Mouse (Mus musculus): Measurements from ENCODE around the gene Mvb12b. TPM values are rescaled to one million over a fixed set of nuclear protein-coding genes. Genes with fewer than 3 reads are reported as not detected.

Gene Mvb12b
- polyA plus RNA-seq, 1 experiment: 49.9 TPM

DNA sequence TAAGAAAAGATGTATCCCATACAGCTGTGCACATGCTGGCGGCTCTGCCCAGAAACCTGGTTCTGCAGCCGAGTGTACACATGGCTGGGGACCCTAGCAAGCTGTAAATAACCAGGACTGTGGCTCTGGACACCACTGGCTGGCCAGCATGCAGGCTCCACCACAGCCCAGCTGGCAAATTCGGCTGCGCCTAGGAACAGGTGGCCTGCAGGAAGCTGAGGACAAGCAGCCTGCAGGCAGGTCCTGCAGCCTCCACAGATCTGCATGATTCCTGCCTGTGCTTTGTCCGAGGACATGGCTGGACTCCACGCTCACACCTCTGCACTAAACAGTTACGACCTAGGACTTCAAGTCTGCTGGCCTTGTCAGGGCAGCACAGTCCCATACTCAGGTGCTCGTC lies 172.8 kb downstream of the Mvb12b start:
- TF ChIP-seq CTCF (IDR thresholded peaks at IDR 0.05; ENCODE audit: insufficient read depth, low read length): no peak
- no peak for TF ChIP-seq POLR2A (IDR thresholded peaks at IDR 0.05; ENCODE audit: borderline replicate concordance, extremely low read depth, low read depth, low read length)
- 46% methylated on average over 8 of the region's 8 CpGs for WGBS
- no peak for DNase-seq
- no peaks in the 10 kb centered on the region for H3K4me1 ChIP-seq (ENCODE audit: control insufficient read depth, insufficient read depth, low read length)
- H3K4me3 ChIP-seq (replicated peaks; ENCODE audit: extremely low read depth, low read depth, low read length): no peak overlapping the region

DNA sequence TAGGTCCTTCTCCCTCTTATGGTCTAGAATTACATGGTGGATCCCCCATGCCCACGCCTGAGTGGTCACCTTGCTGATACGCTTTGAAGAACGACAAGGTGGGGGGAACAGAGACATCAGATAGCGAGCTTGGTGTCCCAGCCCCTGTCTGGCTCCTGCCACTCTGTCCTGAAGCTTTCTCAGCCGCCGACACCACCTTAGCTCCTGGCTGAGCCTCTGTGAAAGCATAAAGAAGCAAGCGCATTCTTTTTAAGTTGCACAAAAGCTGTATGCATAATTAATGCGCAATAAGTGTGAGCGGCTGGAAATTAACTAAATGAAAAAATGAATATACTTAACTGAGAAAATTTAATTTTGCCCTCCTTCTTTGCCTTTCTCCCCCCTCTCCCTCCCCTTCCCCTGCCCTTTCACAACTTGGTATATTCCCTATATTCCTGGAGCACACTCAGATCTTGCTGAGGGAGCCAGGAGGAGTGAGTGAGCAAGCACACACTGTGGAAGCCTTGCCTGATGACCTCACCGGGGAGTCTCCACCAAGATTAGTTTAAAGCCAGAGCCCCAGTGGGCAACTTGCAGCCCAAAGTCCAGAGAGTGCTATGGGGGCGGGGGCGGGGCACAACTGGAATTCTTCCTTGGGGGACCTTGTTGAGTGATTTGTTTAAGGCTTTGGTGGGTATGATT lies 174.0 kb downstream of the Mvb12b start:
- 48% methylated on average over 12 of the region's 12 CpGs for WGBS
- H3K4me3 ChIP-seq (replicated peaks; ENCODE audit: extremely low read depth, low read depth, low read length): no peak overlapping the region
- no peak for TF ChIP-seq CTCF (IDR thresholded peaks at IDR 0.05; ENCODE audit: insufficient read depth, low read length)
- no peak for TF ChIP-seq POLR2A (IDR thresholded peaks at IDR 0.05; ENCODE audit: borderline replicate concordance, extremely low read depth, low read depth, low read length)

DNA sequence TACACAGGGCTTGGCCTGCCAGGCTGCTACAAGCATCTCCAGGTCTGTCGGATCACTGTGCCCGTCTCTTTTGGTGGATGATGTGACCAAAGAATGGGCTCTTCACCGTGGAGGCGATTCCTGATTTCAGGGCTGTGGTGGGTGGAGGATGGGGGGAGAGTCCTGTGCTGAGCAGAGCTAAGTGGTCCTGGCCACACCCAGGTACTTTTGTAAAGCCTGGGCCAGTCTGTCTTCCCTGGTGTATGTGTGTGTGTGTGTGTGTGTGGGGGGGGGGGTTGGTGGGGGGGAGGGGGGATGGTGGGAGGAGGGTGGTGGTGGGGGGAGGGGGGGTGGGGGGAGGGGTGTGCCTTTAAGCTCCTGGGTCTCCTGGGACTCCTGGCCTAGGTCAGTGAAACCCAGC lies 174.9 kb downstream of the Mvb12b start:
- 47% methylated on average over 4 of the region's 4 CpGs for WGBS
- no peak for DNase-seq
- Histone ChIP-seq H3K4me3 (replicated peaks; ENCODE audit: extremely low read depth, low read depth, low read length) (no peak overlapping the region), H3K4me1 (ENCODE audit: control insufficient read depth, insufficient read depth, low read length) (no peaks in the 10 kb centered on the region)
- no peak for TF ChIP-seq POLR2A (IDR thresholded peaks at IDR 0.05; ENCODE audit: borderline replicate concordance, extremely low read depth, low read depth, low read length)

More for the DNA sequence above, 174.0 kb downstream of the Mvb12b start:
- no peak for DNase-seq
- no peaks in the 10 kb centered on the region for H3K4me1 ChIP-seq (ENCODE audit: control insufficient read depth, insufficient read depth, low read length)

DNA sequence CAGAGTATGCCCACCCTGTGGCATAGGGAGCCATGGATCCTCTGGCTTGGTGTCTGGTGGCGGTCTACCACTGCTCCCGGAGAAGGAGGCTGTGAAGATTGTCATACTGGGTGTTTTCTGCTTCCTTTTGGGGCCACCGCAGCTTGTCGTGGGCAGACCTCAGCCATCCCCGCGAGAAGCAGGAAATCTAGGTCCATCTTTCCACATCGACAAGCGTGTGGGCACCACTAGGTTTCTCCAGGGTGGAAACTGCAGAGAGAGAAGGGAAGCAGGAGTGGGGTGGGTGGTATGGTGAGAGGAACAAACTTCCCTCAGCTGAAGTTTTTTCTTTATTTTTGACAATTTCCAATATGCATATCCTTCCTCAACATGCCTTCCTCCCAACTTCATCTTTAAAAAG lies 178.9 kb downstream of the Mvb12b start:
- TF ChIP-seq CTCF (IDR thresholded peaks at IDR 0.05; ENCODE audit: insufficient read depth, low read length) (no peak), POLR2A (IDR thresholded peaks at IDR 0.05; ENCODE audit: borderline replicate concordance, extremely low read depth, low read depth, low read length) (no peak)
- Histone ChIP-seq H3K4me1 (ENCODE audit: control insufficient read depth, insufficient read depth, low read length) (no peaks in the 10 kb centered on the region), H3K4me3 (replicated peaks; ENCODE audit: extremely low read depth, low read depth, low read length) (no peak overlapping the region)
- no peak for DNase-seq
- WGBS: 75% methylated on average over 8 of the region's 8 CpGs

DNA sequence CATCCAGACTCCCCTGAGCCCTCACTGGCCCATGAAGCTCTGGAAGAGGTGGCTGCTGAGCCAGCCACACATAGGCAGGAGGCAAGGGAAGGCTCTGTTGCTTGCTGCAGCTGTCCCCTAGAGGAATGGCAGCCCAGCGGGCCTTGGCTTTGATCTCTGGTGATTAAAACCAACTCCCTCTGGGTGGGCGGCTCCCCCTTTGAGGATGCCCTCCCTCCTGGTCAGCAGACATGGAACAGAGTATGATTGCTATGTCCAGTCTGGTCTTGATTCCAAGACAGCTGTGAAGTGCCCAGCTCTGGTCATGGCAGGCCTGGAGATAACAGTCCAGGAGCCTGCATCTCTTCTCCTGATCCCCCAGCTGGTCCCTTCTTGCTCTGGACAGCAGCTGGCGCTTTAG lies 179.7 kb downstream of the Mvb12b start:
- TF ChIP-seq POLR2A (IDR thresholded peaks at IDR 0.05; ENCODE audit: borderline replicate concordance, extremely low read depth, low read depth, low read length) (no peak), CTCF (IDR thresholded peaks at IDR 0.05; ENCODE audit: insufficient read depth, low read length) (no peak)
- H3K4me1 ChIP-seq (ENCODE audit: control insufficient read depth, insufficient read depth, low read length): no peaks in the 10 kb centered on the region
- 39% methylated on average over 3 of the region's 3 CpGs for WGBS
- no peak for DNase-seq
- no peak overlapping the region for H3K4me3 ChIP-seq (replicated peaks; ENCODE audit: extremely low read depth, low read depth, low read length)

DNA sequence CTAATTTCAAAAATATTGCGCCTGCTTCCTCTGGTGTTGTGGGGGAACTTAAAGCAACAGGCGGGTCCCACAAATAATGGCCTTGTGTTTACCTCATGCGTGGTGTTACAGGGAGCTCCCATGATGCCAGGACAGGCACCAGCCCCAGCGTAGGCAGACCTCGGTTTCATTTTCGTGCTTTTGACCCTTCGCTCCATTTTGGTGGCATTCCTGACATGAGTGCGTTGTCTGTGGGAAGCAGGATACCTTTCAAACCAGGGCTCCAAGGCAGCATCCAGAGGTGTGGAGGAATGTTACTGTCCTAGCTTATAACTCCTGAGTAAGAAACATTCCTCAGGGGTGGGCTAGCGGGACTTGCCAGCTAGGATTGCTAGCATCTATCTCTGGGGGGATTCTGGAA lies 181.3 kb downstream of the Mvb12b start:
- TF ChIP-seq CTCF (IDR thresholded peaks at IDR 0.05; ENCODE audit: insufficient read depth, low read length): no peak
- TF ChIP-seq POLR2A (IDR thresholded peaks at IDR 0.05; ENCODE audit: borderline replicate concordance, extremely low read depth, low read depth, low read length): no peak
- Histone ChIP-seq H3K4me3 (replicated peaks; ENCODE audit: extremely low read depth, low read depth, low read length) (no peak overlapping the region), H3K4me1 (ENCODE audit: control insufficient read depth, insufficient read depth, low read length) (no peaks in the 10 kb centered on the region)
- no peak for DNase-seq
- 75% methylated on average over 9 of the region's 9 CpGs for WGBS

DNA sequence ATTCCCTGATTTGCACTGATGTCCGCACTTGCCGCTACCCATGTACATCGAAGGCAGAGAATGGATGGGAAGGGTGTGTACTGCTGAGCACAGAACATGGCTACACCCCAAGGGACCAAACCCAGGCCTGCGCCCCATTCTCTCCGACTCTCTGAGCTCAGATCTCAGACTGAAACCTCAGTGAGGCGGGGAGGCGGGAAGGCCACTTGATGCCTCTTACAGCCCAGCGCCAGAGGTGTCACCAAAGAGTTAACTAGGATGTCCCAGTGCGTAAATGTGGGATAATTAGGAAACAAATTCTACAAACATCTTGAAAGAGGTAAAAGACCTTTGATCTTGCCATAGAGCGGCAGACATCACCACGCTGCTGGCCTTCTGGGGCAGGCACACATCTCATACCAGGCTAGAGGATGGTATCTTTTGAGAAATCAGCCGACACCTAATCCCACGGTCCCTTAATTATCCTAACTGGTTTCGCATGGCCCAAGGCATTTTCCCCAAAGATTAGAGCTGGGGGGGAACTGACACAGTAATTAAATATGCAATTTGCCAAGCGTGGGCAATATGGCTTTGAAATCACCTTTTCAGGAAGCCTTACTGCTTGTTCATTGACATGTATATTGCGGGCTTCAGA lies 181.9 kb downstream of the Mvb12b start:
- 54% methylated on average over 16 of the region's 16 CpGs for WGBS
- no peak for TF ChIP-seq POLR2A (IDR thresholded peaks at IDR 0.05; ENCODE audit: borderline replicate concordance, extremely low read depth, low read depth, low read length)
- TF ChIP-seq CTCF (IDR thresholded peaks at IDR 0.05; ENCODE audit: insufficient read depth, low read length): no peak
- H3K4me1 ChIP-seq (ENCODE audit: control insufficient read depth, insufficient read depth, low read length): no peaks in the 10 kb centered on the region
- DNase-seq: no peak
- no peak overlapping the region for H3K4me3 ChIP-seq (replicated peaks; ENCODE audit: extremely low read depth, low read depth, low read length)

DNA sequence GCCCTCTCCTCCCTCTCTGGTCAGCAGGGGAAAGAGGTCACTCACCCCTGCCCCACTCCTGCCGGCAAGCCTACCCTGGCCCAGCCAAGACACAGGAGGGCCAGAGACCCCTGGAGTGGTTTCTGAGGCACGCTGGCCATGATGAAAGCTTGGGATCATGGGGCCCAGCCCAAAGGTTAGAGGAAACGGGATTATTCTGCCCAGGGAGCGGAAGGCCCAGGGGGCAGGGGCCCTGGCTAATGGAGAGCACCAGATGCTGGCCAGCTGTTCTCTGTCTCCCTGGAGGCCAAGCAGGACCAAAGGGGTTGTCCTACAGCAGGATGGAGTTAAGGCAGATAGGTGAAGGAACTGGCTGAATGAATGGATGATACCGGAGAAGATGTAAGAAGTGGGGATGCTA lies 184.5 kb downstream of the Mvb12b start:
- no peak for DNase-seq
- TF ChIP-seq POLR2A (IDR thresholded peaks at IDR 0.05; ENCODE audit: borderline replicate concordance, extremely low read depth, low read depth, low read length) (no peak), CTCF (IDR thresholded peaks at IDR 0.05; ENCODE audit: insufficient read depth, low read length) (no peak)
- no peaks in the 10 kb centered on the region for H3K4me1 ChIP-seq (ENCODE audit: control insufficient read depth, insufficient read depth, low read length)

DNA sequence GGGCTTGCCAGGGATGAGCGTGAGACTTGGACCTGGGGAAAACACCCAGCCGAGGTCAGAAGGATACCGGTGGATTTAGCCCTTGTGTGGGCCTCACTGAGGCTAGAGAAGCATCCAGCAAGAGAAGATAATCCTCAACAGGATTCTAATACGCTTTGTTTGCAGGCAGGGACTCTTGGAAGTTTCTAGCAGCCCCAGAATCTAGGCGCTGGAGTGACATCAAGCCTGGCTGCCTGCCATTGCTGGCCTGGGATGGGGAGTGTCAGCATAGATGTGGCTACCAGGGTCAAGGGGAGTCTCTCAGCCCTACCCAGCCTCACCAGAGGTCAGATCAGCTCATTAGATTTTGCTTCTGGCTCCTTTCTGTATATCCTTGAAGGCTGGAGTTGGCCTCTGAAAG lies 185.0 kb downstream of the Mvb12b start:
- Histone ChIP-seq H3K4me3 (replicated peaks; ENCODE audit: extremely low read depth, low read depth, low read length) (no peak overlapping the region), H3K4me1 (ENCODE audit: control insufficient read depth, insufficient read depth, low read length) (no peaks in the 10 kb centered on the region)
- TF ChIP-seq POLR2A (IDR thresholded peaks at IDR 0.05; ENCODE audit: borderline replicate concordance, extremely low read depth, low read depth, low read length): no peak
- no peak for TF ChIP-seq CTCF (IDR thresholded peaks at IDR 0.05; ENCODE audit: insufficient read depth, low read length)
- 58% methylated on average over 5 of the region's 5 CpGs for WGBS
- DNase-seq: no peak

More for the DNA sequence above, 184.5 kb downstream of the Mvb12b start:
- H3K4me3 ChIP-seq (replicated peaks; ENCODE audit: extremely low read depth, low read depth, low read length): no peak overlapping the region
- 65% methylated on average over 5 of the region's 5 CpGs for WGBS

DNA sequence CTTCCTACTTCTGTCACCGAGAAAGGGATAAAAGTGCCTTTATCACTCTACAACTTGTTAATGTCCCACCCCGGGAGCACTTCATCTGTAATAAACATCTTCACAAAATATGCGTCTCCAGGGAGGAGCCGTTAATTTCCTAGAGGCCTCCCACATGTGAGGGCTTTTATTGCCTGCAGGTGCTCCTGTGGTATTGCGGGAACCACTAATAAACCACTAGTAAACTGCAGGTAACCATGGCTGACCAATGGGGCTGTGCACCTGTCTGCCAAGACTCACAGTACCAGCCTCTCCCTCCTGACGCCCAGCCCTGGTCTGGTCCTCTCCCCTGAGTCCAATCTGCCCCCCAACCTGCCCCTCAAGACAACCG lies 186.3 kb downstream of the Mvb12b start:
- WGBS: 52% methylated on average over 7 of the region's 7 CpGs
- TF ChIP-seq CTCF (IDR thresholded peaks at IDR 0.05; ENCODE audit: insufficient read depth, low read length) (no peak), POLR2A (IDR thresholded peaks at IDR 0.05; ENCODE audit: borderline replicate concordance, extremely low read depth, low read depth, low read length) (no peak)
- H3K4me3 ChIP-seq (replicated peaks; ENCODE audit: extremely low read depth, low read depth, low read length): no peak overlapping the region
- H3K4me1 ChIP-seq (ENCODE audit: control insufficient read depth, insufficient read depth, low read length): no peaks in the 10 kb centered on the region
- DNase-seq: no peak
